Mouse (Mus musculus): ENCODE measurements around the gene Cnpy3. TPM values are rescaled to one million over a fixed set of nuclear protein-coding genes. Genes with fewer than 3 reads are reported as not detected.

The Cnpy3 gene
- polyA plus RNA-seq, 1 experiment, result 29.9 TPM

DNA sequence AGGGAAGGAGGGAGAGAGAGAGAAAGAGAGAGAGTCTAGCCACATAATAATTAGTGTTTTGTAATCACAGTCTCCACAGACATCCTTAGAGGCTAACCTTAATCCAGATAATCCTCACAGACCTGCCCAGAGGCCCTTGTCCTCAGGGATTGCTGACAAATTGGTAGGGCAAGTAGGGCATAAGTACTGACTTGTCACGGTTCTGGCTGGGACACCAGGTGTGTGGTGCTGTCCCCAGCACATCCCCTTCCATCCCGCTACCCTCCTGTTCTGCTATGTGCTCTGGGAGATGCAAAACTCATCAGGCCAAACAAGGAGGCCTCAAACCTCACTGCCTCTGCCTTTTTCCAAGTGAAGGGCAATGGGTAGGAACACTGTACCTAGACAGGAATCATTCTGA is 6.5 kb downstream of the Cnpy3 start:
- Histone ChIP-seq H3K4me3 (ENCODE audit: insufficient read depth, low read length) (no peak overlapping the region), H3K4me1 (ENCODE audit: control insufficient read depth, insufficient read depth, low read length) (no peaks in the 10 kb centered on the region), H3K27ac (ENCODE audit: insufficient read depth, low read length) (no peak overlapping the region)
- TF ChIP-seq CTCF (IDR thresholded peaks at IDR 0.05; ENCODE audit: borderline replicate concordance, insufficient read depth, low read length), result no peak
- TF ChIP-seq POLR2A (IDR thresholded peaks at IDR 0.05; ENCODE audit: low read depth, low read length), result no peak

DNA sequence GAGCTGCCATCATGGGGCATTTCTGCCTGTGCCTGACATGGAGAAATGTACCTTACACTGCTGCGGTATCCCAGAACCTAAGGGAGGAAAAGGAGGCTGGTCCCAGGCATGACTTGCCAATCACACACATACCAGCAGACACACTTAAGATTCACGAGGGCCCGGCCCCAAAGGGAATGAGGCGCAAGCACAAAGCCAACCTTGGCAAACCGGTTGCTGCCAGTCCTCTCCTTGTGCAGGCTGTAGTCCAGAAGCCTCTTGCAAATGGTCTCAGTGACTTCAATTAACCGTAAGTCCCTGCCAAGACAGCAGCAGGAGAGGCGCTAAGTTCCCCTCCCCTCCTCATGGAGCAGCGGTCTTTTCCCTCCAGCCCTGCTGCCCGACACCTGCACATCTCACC is 9.0 kb downstream of the Cnpy3 start:
- Histone ChIP-seq H3K27ac (ENCODE audit: insufficient read depth, low read length) (no peak overlapping the region), H3K4me1 (ENCODE audit: control insufficient read depth, insufficient read depth, low read length) (no peaks in the 10 kb centered on the region), H3K4me3 (ENCODE audit: insufficient read depth, low read length) (no peak overlapping the region)
- TF ChIP-seq POLR2A (IDR thresholded peaks at IDR 0.05; ENCODE audit: low read depth, low read length) (no peak), CTCF (IDR thresholded peaks at IDR 0.05; ENCODE audit: borderline replicate concordance, insufficient read depth, low read length) (no peak)

DNA sequence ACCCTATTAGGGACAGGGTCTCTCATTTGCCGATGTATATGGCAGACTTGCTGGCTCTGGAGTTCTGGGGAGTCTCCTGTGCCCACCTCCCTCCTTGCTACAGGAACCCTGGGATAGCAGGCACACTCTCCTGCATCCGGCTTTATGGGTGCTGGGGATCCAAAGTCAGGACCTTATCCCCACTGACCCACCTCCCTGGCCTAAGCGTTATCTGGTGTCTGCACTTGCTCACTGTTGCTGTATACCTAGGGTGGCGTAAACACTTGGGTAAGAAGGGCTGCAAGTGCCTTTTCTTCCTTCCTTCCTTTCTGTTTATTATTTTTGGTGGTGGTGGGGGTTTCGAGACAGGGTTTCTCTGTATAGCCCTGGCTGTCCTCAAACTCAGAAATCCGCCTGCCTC is 10.7 kb downstream of the Cnpy3 start:
- Histone ChIP-seq H3K4me3 (ENCODE audit: insufficient read depth, low read length) (no peak overlapping the region), H3K27ac (ENCODE audit: insufficient read depth, low read length) (no peak overlapping the region), H3K4me1 (ENCODE audit: control insufficient read depth, insufficient read depth, low read length) (no peaks in the 10 kb centered on the region)
- TF ChIP-seq CTCF (IDR thresholded peaks at IDR 0.05; ENCODE audit: borderline replicate concordance, insufficient read depth, low read length), result no peak
- TF ChIP-seq POLR2A (IDR thresholded peaks at IDR 0.05; ENCODE audit: low read depth, low read length), result no peak

DNA sequence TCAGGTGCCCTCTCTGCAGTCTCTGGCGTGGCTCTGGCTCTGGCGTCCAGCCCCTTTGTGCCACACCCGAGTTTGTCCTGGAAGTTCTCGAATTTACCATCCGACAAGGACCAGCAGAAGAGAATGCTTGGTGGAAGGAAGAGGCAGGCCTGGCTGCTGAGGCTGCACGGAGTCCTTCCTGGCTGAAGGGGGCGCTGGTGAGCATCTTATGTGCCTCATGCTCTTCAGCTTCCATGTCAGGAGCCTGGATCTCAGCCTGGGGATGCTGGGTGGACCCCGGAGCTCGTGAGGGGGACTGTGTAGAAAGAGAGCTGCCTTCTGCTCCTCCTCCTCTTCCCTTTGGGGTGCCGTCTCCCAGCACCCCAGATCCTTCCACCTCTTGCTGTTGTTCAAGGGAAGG is 15.9 kb downstream of the Cnpy3 start:
- Histone ChIP-seq H3K4me1 (ENCODE audit: control insufficient read depth, insufficient read depth, low read length) (no peaks in the 10 kb centered on the region), H3K27ac (ENCODE audit: insufficient read depth, low read length) (no peak overlapping the region), H3K4me3 (ENCODE audit: insufficient read depth, low read length) (no peak overlapping the region)
- TF ChIP-seq CTCF (IDR thresholded peaks at IDR 0.05; ENCODE audit: borderline replicate concordance, insufficient read depth, low read length), result peak; percentile 33; the same call in 1 of the 2 replicates
- TF ChIP-seq POLR2A (IDR thresholded peaks at IDR 0.05; ENCODE audit: low read depth, low read length), result no peak

DNA sequence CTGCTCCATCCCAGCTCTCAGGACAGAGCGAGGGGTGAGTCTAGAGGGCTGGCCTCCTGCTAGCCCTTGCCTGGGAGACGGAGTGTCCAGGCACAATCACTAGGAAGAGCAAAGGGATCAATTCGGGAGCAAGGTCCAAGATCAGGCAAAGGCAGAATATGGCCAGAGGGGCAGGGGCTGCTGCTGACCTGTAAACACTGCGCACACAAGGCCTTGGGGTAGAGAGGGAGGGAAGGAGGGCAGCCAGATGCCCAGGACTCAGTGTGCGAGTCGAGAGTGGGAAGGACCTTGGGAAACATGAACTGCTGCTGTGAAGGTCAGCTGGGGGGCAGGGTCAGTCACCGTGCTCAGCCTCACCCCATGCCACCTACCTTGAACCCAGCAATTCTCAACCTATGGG is 16.7 kb downstream of the Cnpy3 start:
- TF ChIP-seq CTCF (IDR thresholded peaks at IDR 0.05; ENCODE audit: borderline replicate concordance, insufficient read depth, low read length) (no peak), POLR2A (IDR thresholded peaks at IDR 0.05; ENCODE audit: low read depth, low read length) (no peak)
- Histone ChIP-seq H3K27ac (ENCODE audit: insufficient read depth, low read length) (no peak overlapping the region), H3K4me3 (ENCODE audit: insufficient read depth, low read length) (no peak overlapping the region), H3K4me1 (ENCODE audit: control insufficient read depth, insufficient read depth, low read length) (no peaks in the 10 kb centered on the region)

DNA sequence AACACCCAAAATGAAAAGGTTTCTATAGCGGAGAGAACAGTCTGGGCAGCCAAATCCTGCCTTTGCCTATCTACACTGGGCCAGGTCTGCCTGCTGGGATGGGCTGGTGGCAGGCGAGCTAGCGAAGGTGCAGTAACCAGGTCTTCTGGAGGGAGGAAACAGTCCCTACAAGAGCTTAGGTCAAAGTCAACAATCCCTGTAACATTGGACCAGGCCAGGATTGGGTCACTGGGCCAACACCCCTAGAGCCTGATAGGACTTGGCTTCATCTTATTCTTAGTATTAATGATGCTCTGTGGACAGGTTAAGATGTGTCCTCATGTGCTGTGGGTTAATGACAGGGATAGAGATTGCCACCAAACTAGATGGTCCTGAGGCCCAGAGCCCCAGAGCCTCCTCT is 18.0 kb downstream of the Cnpy3 start:
- TF ChIP-seq POLR2A (IDR thresholded peaks at IDR 0.05; ENCODE audit: low read depth, low read length) (no peak), CTCF (IDR thresholded peaks at IDR 0.05; ENCODE audit: borderline replicate concordance, insufficient read depth, low read length) (no peak)
- H3K27ac ChIP-seq (ENCODE audit: insufficient read depth, low read length), result no peak overlapping the region
- no peaks in the 10 kb centered on the region for H3K4me1 ChIP-seq (ENCODE audit: control insufficient read depth, insufficient read depth, low read length)
- H3K4me3 ChIP-seq (ENCODE audit: insufficient read depth, low read length), result no peak overlapping the region

DNA sequence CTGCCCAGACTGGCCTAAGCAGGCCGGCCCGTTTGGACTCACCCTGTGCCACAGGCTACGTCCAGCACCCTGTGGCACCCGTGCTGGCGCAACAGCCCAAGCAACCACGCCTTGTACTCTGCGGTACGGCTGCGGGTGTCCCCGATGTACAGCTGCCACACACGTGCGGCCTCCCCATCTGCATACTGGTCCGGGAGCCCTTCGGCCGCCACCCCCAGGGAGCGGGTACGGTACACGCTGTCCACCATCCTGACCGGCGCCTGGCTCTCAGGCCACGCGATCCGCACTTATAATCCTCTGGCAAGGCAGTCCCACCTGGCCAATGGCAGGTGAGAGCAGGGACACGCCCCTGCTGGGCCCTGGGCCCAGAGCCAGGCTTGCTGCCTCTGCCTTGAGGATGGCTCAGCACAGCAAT is 23.1 kb downstream of the Cnpy3 start, which contains the start of gene Gnmt:
Gene Gnmt, minus strand, starts transcription at position 265 of the 415 bp plus-strand sequence.
- no peak within 1 kb of the TSS for H3K4me3 ChIP-seq (ENCODE audit: insufficient read depth, low read length)
- no peak within 1 kb of the TSS for H3K27ac ChIP-seq (ENCODE audit: insufficient read depth, low read length)
- TF ChIP-seq POLR2A (IDR thresholded peaks at IDR 0.05; ENCODE audit: low read depth, low read length) (no peak), CTCF (IDR thresholded peaks at IDR 0.05; ENCODE audit: borderline replicate concordance, insufficient read depth, low read length) (no peak)
- no peaks in the 10 kb centered on the region for H3K4me1 ChIP-seq (ENCODE audit: control insufficient read depth, insufficient read depth, low read length)

DNA sequence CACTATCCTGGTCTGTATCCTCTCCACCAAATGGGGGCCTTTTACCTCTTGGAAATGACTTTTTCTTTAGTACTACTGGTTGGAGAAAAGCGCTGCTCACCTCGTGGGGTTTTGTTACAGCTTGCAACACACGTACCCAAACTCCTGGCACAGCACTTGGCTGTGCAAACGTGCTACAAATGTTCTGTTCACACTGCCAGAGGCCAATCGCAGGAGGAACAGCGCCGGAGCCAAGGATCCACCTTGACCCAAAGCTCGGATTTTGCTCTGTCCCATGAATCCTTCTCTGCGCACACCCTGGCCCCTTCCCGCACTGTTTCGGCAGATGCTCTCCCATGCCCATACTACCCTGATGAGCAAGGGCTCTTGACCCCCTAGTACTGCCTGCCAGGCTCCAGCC is 23.5 kb downstream of the Cnpy3 start:
- Histone ChIP-seq H3K4me3 (ENCODE audit: insufficient read depth, low read length) (no peak overlapping the region), H3K27ac (ENCODE audit: insufficient read depth, low read length) (no peak overlapping the region), H3K4me1 (ENCODE audit: control insufficient read depth, insufficient read depth, low read length) (no peaks in the 10 kb centered on the region)
- TF ChIP-seq CTCF (IDR thresholded peaks at IDR 0.05; ENCODE audit: borderline replicate concordance, insufficient read depth, low read length), result no peak
- TF ChIP-seq POLR2A (IDR thresholded peaks at IDR 0.05; ENCODE audit: low read depth, low read length), result no peak

DNA sequence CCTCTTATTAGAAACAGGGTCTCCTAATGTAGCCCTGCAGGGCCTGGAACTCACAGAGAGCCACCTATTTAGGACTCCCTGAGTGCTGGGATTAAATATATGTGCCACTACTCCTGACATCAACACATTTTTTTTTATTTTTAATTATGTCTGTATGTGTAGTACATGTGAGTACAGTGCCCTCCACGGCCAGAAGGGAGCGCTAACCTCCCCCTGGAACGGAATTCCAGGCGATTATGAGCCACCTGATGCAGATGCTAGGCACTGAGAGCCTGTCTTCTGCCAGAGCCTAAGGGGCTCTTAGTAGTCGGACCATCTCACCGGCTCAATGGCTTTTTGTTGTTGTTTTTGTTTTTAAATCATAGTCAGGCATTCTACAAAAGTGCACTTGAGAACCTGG is 24.0 kb downstream of the Cnpy3 start:
- TF ChIP-seq CTCF (IDR thresholded peaks at IDR 0.05; ENCODE audit: borderline replicate concordance, insufficient read depth, low read length), result peak; percentile 5; the same call in 1 of the 2 replicates
- TF ChIP-seq POLR2A (IDR thresholded peaks at IDR 0.05; ENCODE audit: low read depth, low read length), result no peak
- Histone ChIP-seq H3K4me1 (ENCODE audit: control insufficient read depth, insufficient read depth, low read length) (no peaks in the 10 kb centered on the region), H3K4me3 (ENCODE audit: insufficient read depth, low read length) (no peak overlapping the region), H3K27ac (ENCODE audit: insufficient read depth, low read length) (no peak overlapping the region)

DNA sequence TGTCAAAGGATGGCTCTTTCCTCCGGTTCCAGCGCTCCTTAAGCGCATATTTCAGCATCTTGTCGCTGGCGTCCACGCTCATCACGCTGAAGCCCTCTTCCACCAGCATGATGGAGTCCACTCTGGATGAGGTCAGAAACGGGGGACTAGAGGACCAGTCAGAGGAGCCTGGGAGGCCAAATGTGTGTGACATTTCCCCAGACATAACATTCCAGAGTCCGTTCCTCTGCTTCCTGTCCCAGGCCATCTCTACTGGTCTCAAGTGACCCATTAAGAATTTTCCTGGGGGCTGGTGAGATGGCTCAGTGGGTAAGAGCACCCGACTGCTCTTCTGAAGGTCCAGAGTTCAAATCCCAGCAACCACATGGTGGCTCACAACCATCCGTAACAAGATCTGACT is 24.7 kb downstream of the Cnpy3 start:
- Histone ChIP-seq H3K4me1 (ENCODE audit: control insufficient read depth, insufficient read depth, low read length) (no peaks in the 10 kb centered on the region), H3K4me3 (ENCODE audit: insufficient read depth, low read length) (no peak overlapping the region), H3K27ac (ENCODE audit: insufficient read depth, low read length) (no peak overlapping the region)
- TF ChIP-seq POLR2A (IDR thresholded peaks at IDR 0.05; ENCODE audit: low read depth, low read length) (no peak), CTCF (IDR thresholded peaks at IDR 0.05; ENCODE audit: borderline replicate concordance, insufficient read depth, low read length) (no peak)

Data from embryonic fibroblast, embryonic 13.5 days (primary cell).